Mouse (Mus musculus): ENCODE measurements around the gene Atf6b. TPM values are rescaled to one million over a fixed set of nuclear protein-coding genes. Genes with fewer than 3 reads are reported as not detected.

Gene Atf6b
- polyA plus RNA-seq, 1 experiment from 2014 or later: 97.1 TPM

DNA sequence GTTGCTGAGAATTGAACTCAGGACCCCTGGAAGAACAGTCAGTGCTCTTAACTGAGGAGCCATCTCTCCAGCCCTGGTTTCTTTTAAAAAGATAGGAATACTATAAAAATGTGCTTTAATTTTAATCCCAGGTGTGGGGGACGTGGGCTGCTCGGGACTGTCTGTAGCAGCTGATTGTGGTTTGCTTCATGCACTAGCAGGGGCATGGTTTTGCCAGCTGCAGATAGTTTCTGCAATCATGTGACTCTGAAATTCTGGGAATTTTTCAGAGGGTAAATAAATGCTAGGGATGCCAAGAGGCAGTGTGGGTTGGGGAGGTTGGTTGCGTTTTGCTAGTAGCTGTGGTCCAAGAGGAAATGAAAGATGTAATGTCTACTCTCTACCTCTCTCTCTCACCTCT is 5.0 kb upstream of the Atf6b start:
- H3K4me1 ChIP-seq (ENCODE audit: control insufficient read depth, insufficient read depth, low read length): peaks cover 12% of the 10 kb centered on the region
- no peak overlapping the region for H3K4me2 ChIP-seq (ENCODE audit: low read length)
- DNase-seq (no peak), ATAC-seq (ENCODE audit: low FRiP score, low TSS enrichment) (no peak)
- no peaks in the 10 kb centered on the region; the same call in 1 of the 2 replicates for H3K36me3 ChIP-seq (ENCODE audit: control insufficient read depth, insufficient read depth, low read length)
- H3K9me3 ChIP-seq (ENCODE audit: control insufficient read depth, low read length): no peaks in the 10 kb centered on the region
- no peak overlapping the region for H3K27ac ChIP-seq (replicated peaks; ENCODE audit: low read depth, low read length)
- WGBS: 93% methylated on average over 3 of the region's 3 CpGs
- H3K27me3 ChIP-seq (ENCODE audit: control insufficient read depth, insufficient read depth, low read length): no peaks in the 10 kb centered on the region
- no peak overlapping the region for H3K9ac ChIP-seq (replicated peaks; ENCODE audit: low read length)
- no peak overlapping the region for H3K4me3 ChIP-seq (replicated peaks; ENCODE audit: low read depth, low read length)

DNA sequence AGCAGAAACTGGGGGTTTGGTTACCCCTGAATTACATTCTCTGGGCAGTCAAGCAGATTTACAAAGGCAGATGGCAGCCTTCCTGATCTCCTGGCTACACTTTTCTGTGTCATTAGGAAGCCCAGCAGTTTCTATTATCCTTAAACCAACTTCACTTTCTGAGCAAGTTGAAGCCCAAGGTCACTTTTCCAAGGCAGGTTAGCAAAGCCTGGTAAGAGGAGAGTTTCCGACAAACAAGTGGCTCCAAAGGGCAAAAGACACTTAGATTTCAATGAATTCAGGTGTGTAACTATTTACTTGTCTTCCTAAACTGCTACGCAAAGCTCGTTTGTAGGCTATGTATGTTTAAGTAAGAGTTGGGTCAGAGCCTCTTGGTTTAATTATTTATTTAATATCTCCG is 3.6 kb upstream of the Atf6b start:
- H3K27me3 ChIP-seq (ENCODE audit: control insufficient read depth, insufficient read depth, low read length): no peaks in the 10 kb centered on the region
- H3K9ac ChIP-seq (replicated peaks; ENCODE audit: low read length): no peak overlapping the region
- no peak overlapping the region for H3K4me3 ChIP-seq (replicated peaks; ENCODE audit: low read depth, low read length)
- 91% methylated on average over 4 of the region's 4 CpGs for WGBS
- H3K4me2 ChIP-seq (ENCODE audit: low read length): no peak overlapping the region
- peaks cover 20% of the 10 kb centered on the region for H3K4me1 ChIP-seq (ENCODE audit: control insufficient read depth, insufficient read depth, low read length)
- ATAC-seq (ENCODE audit: low FRiP score, low TSS enrichment) (no peak), DNase-seq (no peak)
- H3K9me3 ChIP-seq (ENCODE audit: control insufficient read depth, low read length): no peaks in the 10 kb centered on the region
- H3K27ac ChIP-seq (replicated peaks; ENCODE audit: low read depth, low read length): no peak overlapping the region
- peaks cover under 1% of the 10 kb centered on the region; the same call in 1 of the 2 replicates for H3K36me3 ChIP-seq (ENCODE audit: control insufficient read depth, insufficient read depth, low read length)

DNA sequence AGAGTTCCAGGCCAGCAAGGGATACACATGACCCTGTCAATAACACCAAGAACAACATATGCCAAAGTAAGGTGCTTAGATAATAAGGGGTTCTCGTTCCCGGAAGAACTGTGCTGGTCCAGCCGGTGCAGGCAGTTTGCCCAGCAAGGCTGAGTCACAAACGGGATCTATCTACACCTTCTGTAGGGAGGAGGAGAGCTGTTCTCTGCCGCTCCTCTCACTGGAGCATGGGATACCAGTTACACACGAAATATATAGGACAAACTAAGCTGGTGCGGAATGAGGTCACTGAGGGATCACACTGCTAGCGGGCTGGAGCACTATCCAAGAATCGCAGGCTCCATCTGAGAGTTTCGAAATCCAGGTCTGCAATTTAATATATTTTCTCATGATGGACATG is 3.0 kb upstream of the Atf6b start:
- Histone ChIP-seq H3K9me3 (ENCODE audit: control insufficient read depth, low read length) (no peaks in the 10 kb centered on the region), H3K27me3 (ENCODE audit: control insufficient read depth, insufficient read depth, low read length) (no peaks in the 10 kb centered on the region), H3K4me3 (replicated peaks; ENCODE audit: low read depth, low read length) (no peak overlapping the region), H3K4me2 (ENCODE audit: low read length) (peak overlapping the region; percentile 27; the same call in 1 of the 2 replicates), H3K27ac (replicated peaks; ENCODE audit: low read depth, low read length) (no peak overlapping the region), H3K36me3 (ENCODE audit: control insufficient read depth, insufficient read depth, low read length) (peaks cover 6% of the 10 kb centered on the region), H3K4me1 (ENCODE audit: control insufficient read depth, insufficient read depth, low read length) (peaks cover 20% of the 10 kb centered on the region), H3K9ac (replicated peaks; ENCODE audit: low read length) (no peak overlapping the region)
- no peak for ATAC-seq (ENCODE audit: low FRiP score, low TSS enrichment)
- DNase-seq: no peak
- 86% methylated on average over 10 of the region's 10 CpGs for WGBS

DNA sequence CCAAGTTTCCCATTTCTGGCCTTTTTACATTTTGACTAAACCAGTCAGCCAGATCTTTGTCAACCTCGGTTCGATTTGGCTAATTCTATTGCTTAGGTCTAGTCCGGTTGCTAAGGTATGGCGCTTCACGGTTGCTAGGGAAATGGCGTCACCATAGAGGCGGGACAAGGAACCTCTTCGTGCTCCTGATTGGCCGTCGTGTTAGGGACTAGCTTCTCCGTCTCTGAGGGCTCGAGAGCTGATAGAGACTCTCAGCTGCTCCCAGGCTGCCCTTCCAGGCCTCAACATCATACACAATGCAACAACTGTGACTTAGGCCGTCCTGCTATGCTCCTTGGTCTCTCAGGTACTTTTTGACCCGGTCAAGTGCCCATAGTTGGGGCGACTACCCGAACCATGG is 2.3 kb upstream of the Atf6b start, which contains the start of gene Fkbpl:
Gene Fkbpl (plus strand): TSS at position 157 of the 400 bp plus-strand sequence.
- WGBS: under 1% methylated on average over 16 of the region's 16 CpGs
- Histone ChIP-seq H3K4me3 (replicated peaks; ENCODE audit: low read depth, low read length) (peak within 1 kb of the TSS; percentile 55), H3K4me1 (ENCODE audit: control insufficient read depth, insufficient read depth, low read length) (peaks cover 20% of the 10 kb centered on the region), H3K4me2 (ENCODE audit: low read length) (peak within 1 kb of the TSS; percentile 70), H3K9ac (replicated peaks; ENCODE audit: low read length) (peak within 1 kb of the TSS; percentile 56), H3K27me3 (ENCODE audit: control insufficient read depth, insufficient read depth, low read length) (no peaks in the 10 kb centered on the region), H3K36me3 (ENCODE audit: control insufficient read depth, insufficient read depth, low read length) (peaks cover 12% of the 10 kb centered on the region), H3K27ac (replicated peaks; ENCODE audit: low read depth, low read length) (peak within 1 kb of the TSS; percentile 77), H3K9me3 (ENCODE audit: control insufficient read depth, low read length) (no peaks in the 10 kb centered on the region)
- DNase-seq (peak; percentile 98), ATAC-seq (ENCODE audit: low FRiP score, low TSS enrichment) (peak; percentile 75)

DNA sequence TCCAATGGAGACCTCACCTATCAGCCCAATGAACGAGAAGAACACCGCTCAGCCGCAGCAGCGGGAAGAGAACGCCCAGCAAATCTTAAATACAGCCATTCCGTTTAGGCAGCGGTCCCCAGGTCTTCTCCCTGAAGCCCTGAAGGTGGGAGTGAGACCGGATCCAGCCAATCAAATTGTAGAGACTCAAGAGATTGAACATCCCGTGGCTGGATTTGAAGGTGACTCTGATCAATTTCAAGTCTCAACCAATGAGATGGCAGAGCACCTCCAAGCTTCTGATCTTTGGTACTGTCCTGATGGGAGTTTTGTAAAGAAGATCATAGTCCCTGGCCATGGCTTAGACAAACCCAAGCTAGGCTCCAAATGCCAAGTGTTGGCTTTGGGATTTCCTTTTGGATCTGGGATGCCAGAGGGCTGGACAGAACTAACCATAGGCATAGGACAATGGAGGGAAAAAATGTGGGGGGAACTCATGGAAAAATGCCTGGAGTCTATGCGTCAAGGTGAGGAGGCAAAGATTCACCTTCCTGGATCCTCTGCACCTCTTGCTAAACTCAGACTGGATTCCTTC is 1.6 kb upstream of the Atf6b start:
- Histone ChIP-seq H3K4me2 (ENCODE audit: low read length) (peak overlapping the region; percentile 70), H3K27ac (replicated peaks; ENCODE audit: low read depth, low read length) (peak overlapping the region; percentile 77; the same call in 1 of the 2 replicates), H3K9ac (replicated peaks; ENCODE audit: low read length) (peak overlapping the region; percentile 56), H3K9me3 (ENCODE audit: control insufficient read depth, low read length) (no peaks in the 10 kb centered on the region), H3K4me1 (ENCODE audit: control insufficient read depth, insufficient read depth, low read length) (peaks cover 20% of the 10 kb centered on the region), H3K36me3 (ENCODE audit: control insufficient read depth, insufficient read depth, low read length) (peaks cover 20% of the 10 kb centered on the region), H3K27me3 (ENCODE audit: control insufficient read depth, insufficient read depth, low read length) (no peaks in the 10 kb centered on the region), H3K4me3 (replicated peaks; ENCODE audit: low read depth, low read length) (peak overlapping the region; percentile 55)
- DNase-seq: no peak
- 44% methylated on average over 10 of the region's 10 CpGs for WGBS
- no peak for ATAC-seq (ENCODE audit: low FRiP score, low TSS enrichment)

DNA sequence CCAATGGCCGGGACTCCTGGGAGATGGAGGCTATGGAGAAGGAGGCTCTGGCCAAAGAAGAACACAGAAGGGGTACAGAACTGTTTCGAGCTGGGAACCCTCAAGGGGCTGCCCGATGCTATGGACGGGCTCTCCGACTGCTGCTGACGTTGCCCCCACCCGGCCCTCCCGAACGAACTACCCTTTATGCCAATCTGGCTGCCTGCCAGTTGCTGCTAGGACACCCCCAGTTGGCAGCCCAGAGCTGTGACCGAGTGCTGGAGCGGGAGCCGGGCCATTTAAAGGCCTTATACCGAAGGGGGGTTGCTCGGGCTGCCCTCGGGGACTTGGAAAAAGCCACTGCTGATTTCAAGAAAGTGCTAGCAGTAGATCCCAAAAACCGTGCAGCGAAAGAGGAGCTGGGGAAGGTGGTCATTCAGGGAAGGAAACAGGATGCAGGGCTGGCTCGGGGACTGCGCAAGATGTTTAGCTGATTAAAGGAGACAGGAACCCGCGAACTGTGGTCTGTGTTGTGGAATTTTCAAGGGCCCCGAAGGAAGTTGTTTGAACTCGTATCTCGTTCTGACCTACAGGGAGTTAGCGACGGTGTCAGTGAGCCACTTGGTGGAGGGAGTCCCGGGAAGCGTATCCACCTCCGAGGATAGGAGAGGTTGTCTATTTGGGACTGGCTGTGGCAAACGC is 975 bp upstream of the Atf6b start:
- Histone ChIP-seq H3K4me2 (ENCODE audit: low read length) (peak overlapping the region; percentile 70), H3K27ac (replicated peaks; ENCODE audit: low read depth, low read length) (no peak overlapping the region), H3K9me3 (ENCODE audit: control insufficient read depth, low read length) (no peaks in the 10 kb centered on the region), H3K27me3 (ENCODE audit: control insufficient read depth, insufficient read depth, low read length) (no peaks in the 10 kb centered on the region), H3K9ac (replicated peaks; ENCODE audit: low read length) (no peak overlapping the region), H3K4me1 (ENCODE audit: control insufficient read depth, insufficient read depth, low read length) (peaks cover 20% of the 10 kb centered on the region), H3K4me3 (replicated peaks; ENCODE audit: low read depth, low read length) (no peak overlapping the region), H3K36me3 (ENCODE audit: control insufficient read depth, insufficient read depth, low read length) (peaks cover 26% of the 10 kb centered on the region)
- ATAC-seq (ENCODE audit: low FRiP score, low TSS enrichment) (no peak), DNase-seq (no peak)
- WGBS: 91% methylated on average over 30 of the region's 30 CpGs

DNA sequence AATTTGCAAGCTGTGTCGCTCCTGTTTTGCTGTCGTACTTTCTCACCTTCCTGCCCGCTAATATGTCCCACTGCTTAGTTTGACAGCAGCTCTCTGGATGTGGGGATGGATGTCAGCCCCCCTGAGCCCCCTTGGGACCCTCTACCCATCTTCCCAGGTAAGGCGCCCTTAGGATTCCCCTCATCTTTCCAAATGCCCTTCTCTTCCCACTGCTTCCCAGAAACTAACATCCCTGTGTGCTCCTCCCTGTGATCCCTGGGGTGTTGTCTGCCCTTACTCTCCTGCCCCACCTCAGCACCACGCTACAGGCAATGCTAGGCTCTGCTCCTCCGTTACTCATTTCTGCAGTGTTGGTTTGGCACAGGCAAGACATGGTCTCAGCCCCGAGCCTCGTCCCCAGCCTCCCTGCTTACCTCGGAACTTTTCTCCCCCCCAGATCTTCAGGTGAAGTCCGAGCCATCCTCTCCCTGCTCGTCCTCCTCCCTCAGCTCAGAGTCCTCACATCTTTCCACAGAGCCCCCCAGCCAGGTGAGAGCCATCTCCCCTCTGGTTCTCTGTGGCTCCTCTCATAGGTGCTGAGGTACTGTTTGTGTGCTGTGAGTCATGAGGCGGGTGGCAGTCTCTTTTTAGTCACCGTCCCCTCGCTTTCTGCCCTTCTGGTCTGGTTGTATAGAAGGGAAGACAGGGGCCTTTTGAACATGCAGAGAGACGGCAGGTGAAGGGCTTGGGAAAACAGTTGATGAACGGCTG is 1.4 kb downstream of the Atf6b start:
- Histone ChIP-seq H3K27me3 (ENCODE audit: control insufficient read depth, insufficient read depth, low read length) (no peaks in the 10 kb centered on the region), H3K4me1 (ENCODE audit: control insufficient read depth, insufficient read depth, low read length) (peaks cover 20% of the 10 kb centered on the region), H3K36me3 (ENCODE audit: control insufficient read depth, insufficient read depth, low read length) (peaks cover 50% of the 10 kb centered on the region), H3K9me3 (ENCODE audit: control insufficient read depth, low read length) (no peaks in the 10 kb centered on the region), H3K4me2 (ENCODE audit: low read length) (peak overlapping the region; percentile 78), H3K4me3 (replicated peaks; ENCODE audit: low read depth, low read length) (peak overlapping the region; percentile 95), H3K9ac (replicated peaks; ENCODE audit: low read length) (no peak overlapping the region), H3K27ac (replicated peaks; ENCODE audit: low read depth, low read length) (no peak overlapping the region)
- WGBS: 86% methylated on average over 16 of the region's 16 CpGs
- ATAC-seq (ENCODE audit: low FRiP score, low TSS enrichment) (no peak), DNase-seq (no peak)

DNA sequence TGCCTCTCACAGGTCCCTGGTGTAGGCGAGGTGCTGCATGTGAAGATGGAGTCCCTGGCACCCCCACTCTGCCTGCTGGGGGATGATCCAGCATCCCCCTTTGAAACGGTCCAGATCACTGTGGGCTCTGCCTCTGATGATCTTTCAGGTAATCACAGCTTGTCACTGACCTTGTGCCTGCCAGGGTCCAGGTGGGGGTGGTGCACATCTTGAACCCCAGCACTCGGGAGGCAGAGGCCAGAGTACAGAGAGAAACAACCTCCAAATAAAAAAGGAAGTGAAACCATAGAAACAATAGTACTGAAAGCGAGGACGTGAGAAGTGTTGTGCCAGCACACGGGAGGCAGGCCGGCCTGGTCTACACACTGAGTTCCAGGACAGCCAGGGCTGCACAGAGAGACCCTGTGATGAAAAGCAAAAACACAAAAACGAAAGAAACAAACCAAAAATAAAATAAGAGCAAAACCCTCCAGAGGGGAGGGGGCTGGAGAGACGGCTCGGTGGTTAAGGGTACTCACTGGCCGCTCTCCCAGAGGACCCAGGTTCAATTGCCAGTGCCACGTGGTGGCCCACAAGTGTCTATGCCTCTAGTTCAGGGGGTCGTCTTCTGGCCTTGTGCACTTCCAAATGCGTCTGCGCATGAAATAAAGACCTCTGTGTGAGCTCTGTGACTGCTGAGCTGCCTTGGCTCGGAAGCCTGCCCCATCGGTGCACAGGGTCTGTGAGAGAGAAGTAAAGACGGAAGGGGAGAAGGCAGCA is 2.3 kb downstream of the Atf6b start:
- no peaks in the 10 kb centered on the region for H3K27me3 ChIP-seq (ENCODE audit: control insufficient read depth, insufficient read depth, low read length)
- H3K9ac ChIP-seq (replicated peaks; ENCODE audit: low read length): no peak overlapping the region
- DNase-seq: no peak
- no peaks in the 10 kb centered on the region for H3K9me3 ChIP-seq (ENCODE audit: control insufficient read depth, low read length)
- H3K4me3 ChIP-seq (replicated peaks; ENCODE audit: low read depth, low read length): no peak overlapping the region
- ATAC-seq (ENCODE audit: low FRiP score, low TSS enrichment): no peak
- peaks cover 20% of the 10 kb centered on the region for H3K4me1 ChIP-seq (ENCODE audit: control insufficient read depth, insufficient read depth, low read length)
- WGBS: 94% methylated on average over 18 of the region's 18 CpGs
- H3K4me2 ChIP-seq (ENCODE audit: low read length): no peak overlapping the region
- no peak overlapping the region for H3K27ac ChIP-seq (replicated peaks; ENCODE audit: low read depth, low read length)
- peaks cover 57% of the 10 kb centered on the region for H3K36me3 ChIP-seq (ENCODE audit: control insufficient read depth, insufficient read depth, low read length)
